Mouse (Mus musculus): ENCODE data around the gene Dst.

- TF ChIP-seq CTCF (IDR thresholded peaks at IDR 0.05; ENCODE audit: insufficient read depth, low read depth, low read length) (no peak), POLR2A (IDR thresholded peaks at IDR 0.05; ENCODE audit: insufficient read depth, low read depth, low read length) (no peak)
These were observed 94.3 kb downstream of the Dst start for GRCm38 (mm10) chr1:34002321-34002720.
